In the genomic region with DNA sequence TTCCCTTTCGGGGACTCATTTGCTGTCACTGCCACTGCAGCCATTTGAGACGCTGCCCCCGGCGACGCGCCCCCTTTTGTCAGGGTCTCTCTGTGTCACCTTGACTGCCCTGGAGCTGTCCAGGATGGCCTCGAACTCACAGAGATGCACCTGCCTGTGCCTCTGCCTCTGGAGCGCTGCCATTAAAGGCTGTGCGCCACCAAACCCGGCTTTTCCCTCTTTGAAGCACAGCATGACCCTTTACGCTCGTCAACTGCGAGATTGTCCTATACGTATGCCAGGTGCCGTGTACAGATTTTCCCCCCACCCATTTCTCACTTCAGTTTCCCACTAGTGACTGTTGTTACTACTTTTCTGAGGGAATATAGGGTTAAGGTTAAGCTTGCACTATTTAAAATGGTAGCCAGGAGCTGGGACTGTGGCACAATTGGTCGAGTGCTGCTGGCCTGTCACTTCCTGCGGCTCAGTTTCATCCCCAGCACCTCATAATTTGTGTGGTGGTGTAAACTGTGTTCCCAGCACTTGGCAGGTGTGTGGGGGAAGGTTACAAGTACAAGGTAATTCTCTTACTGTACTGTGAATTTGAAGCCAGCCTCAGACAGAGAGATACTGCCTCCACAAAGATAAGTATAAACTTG, we compare ENCODE assay signal across 8 mouse cellular contexts. TPM values are rescaled to one million over a fixed set of nuclear protein-coding genes. Genes with fewer than 3 reads are reported as not detected.
DNase-seq lines count a peak whose midpoint lies in the region; ATAC-seq and TF ChIP-seq lines count a peak whose summit lies in the region.

No protein-coding gene starts in this region.

- no peak for TF ChIP-seq CTCF in layer of hippocampus, adult 2 months (conservative IDR thresholded peaks at IDR 0.05)

- H3K79me2 ChIP-seq in myocyte (ENCODE audit: control insufficient read depth, insufficient read depth) = peaks cover 21% of the 10 kb centered on the region

- H3K36me3 ChIP-seq in forebrain, embryonic 11.5 days (ENCODE audit: control insufficient read depth, insufficient read depth, low read length) = no peaks in the 10 kb centered on the region
- H3K36me3 ChIP-seq in myocyte (ENCODE audit: control insufficient read depth, insufficient read depth) = peaks cover 5% of the 10 kb centered on the region

- H3K27me3 ChIP-seq in forebrain, embryonic 11.5 days (ENCODE audit: control insufficient read depth, insufficient read depth, low read length) = no peaks in the 10 kb centered on the region
- H3K27me3 ChIP-seq in myocyte (ENCODE audit: control insufficient read depth, insufficient read depth, insufficient read length) = no peaks in the 10 kb centered on the region

- H3K4me1 ChIP-seq in forebrain, embryonic 11.5 days (replicated peaks; ENCODE audit: control insufficient read depth, insufficient read depth, low read length) = peaks cover 7% of the 10 kb centered on the region

- no peak for DNase-seq in layer of hippocampus, adult 2 months (ENCODE audit: low spot score in 2 of 2)
- DNase-seq in layer of hippocampus, postnatal 36 days = no peak
- DNase-seq in ZHBTc4 (ENCODE audit: low read depth, low spot score) = peak; percentile 62
- DNase-seq in forebrain, embryonic 11.5 days (ENCODE audit: low spot score) = peak; percentile 61
- DNase-seq in kidney, postnatal 10 days = peak; percentile 40
- no peak for DNase-seq in layer of hippocampus, adult 11-12 months (ENCODE audit: low spot score)
- no peak for DNase-seq in frontal cortex, postnatal 14 days (ENCODE audit: low spot score in 2 of 2)

- H3K4me2 ChIP-seq in forebrain, embryonic 11.5 days (ENCODE audit: low read depth, low read length, severe bottlenecking) = peak overlapping the region; percentile 62
- H3K4me2 ChIP-seq in myocyte (ENCODE audit: low read depth) = peak overlapping the region; percentile 99

- H3K4me3 ChIP-seq in layer of hippocampus, adult 2 months = peak overlapping the region; percentile 97
- peak overlapping the region; percentile 96 for H3K4me3 ChIP-seq in forebrain, embryonic 11.5 days (ENCODE audit: low read depth, low read length)
- H3K4me3 ChIP-seq in myocyte = peak overlapping the region; percentile 86

- H3ac ChIP-seq in myocyte (ENCODE audit: control insufficient read depth, insufficient read length) = peak overlapping the region; percentile 53

- ATAC-seq in forebrain, embryonic 11.5 days (replicated peaks; ENCODE audit: low FRiP score) = 0 out of 2 replicates have a peak, but pooled peaks have one; percentile 2

- no peak for TF ChIP-seq POLR2A in myocyte (IDR thresholded peaks at IDR 0.05; ENCODE audit: insufficient read length, low read depth)

- H3K9ac ChIP-seq in forebrain, embryonic 11.5 days (ENCODE audit: low read length) = peak overlapping the region; percentile 77

- H3K9me3 ChIP-seq in forebrain, embryonic 11.5 days (ENCODE audit: control insufficient read depth, low read length) = no peaks in the 10 kb centered on the region

- H3K27ac ChIP-seq in layer of hippocampus, adult 2 months = peak overlapping the region; percentile 86
- no peak overlapping the region for H3K27ac ChIP-seq in forebrain, embryonic 11.5 days (ENCODE audit: low read depth, low read length)

- WGBS in forebrain, embryonic 11.5 days = 11% methylated on average over 17 of the region's 17 CpGs

TF ChIP-seq in myocyte, 11 proteins besides CTCF, POLR2A, EP300 and RAD21:
- no peak for TF ChIP-seq TCF3 (IDR thresholded peaks at IDR 0.05; ENCODE audit: insufficient read length, low read depth)
- TF ChIP-seq E2F4 (IDR thresholded peaks at IDR 0.05; ENCODE audit: insufficient read depth) = no peak
- TF ChIP-seq REST (IDR thresholded peaks at IDR 0.05; ENCODE audit: insufficient read depth, insufficient read length) = no peak
- TF ChIP-seq MYOD1 (IDR thresholded peaks at IDR 0.05; ENCODE audit: control insufficient read depth in 1 of 3, insufficient read length in 2 of 3, low read depth in 2 of 3) = no peak
- no peak for TF ChIP-seq CEBPB (IDR thresholded peaks at IDR 0.05; ENCODE audit: insufficient read depth, poor library complexity, severe bottlenecking)
- TF ChIP-seq POLR2AphosphoS2 (IDR thresholded peaks at IDR 0.05; ENCODE audit: insufficient read length, low read depth) = no peak
- TF ChIP-seq TCF12 (IDR thresholded peaks at IDR 0.05; ENCODE audit: insufficient read depth, poor library complexity, severe bottlenecking) = no peak
- TF ChIP-seq MYOG (IDR thresholded peaks at IDR 0.05; ENCODE audit: control insufficient read depth in 1 of 3, insufficient read depth in 1 of 3, insufficient read length in 2 of 3, low read depth in 2 of 3) = no peak
- TF ChIP-seq USF1 (IDR thresholded peaks at IDR 0.05; ENCODE audit: low read depth) = no peak

RNA-seq across cellular contexts. Expression of a gene that starts 0.7 kb away (rescaled TPM):
- 10 to 100 TPM; 40.9 to 42.6 TPM for total RNA-seq in layer of hippocampus, adult 2 months (2021)
- total RNA-seq in layer of hippocampus, postnatal 36 days (2021) = 10 to 100 TPM; 38.0 to 40.0 TPM
- polyA plus RNA-seq in forebrain, embryonic 11.5 days (2014; fragmentation: Nextera tagmentation; extraction: Ambion mirVana) = 57.1 and 58.2 TPM in 2 replicates
- 43.7 TPM for polyA plus RNA-seq in myocyte (2012; fragmentation: generic; extraction: Trizol)

RNA-seq across cellular contexts. Expression of a gene that starts 7.5 kb away (rescaled TPM):
- 100 to 1,000 TPM; 238 to 248 TPM for total RNA-seq in layer of hippocampus, adult 2 months (2021)
- total RNA-seq in layer of hippocampus, postnatal 36 days (2021) = 100 to 1,000 TPM; 238 to 245 TPM
- polyA plus RNA-seq in forebrain, embryonic 11.5 days (2014; fragmentation: Nextera tagmentation; extraction: Ambion mirVana) = 109 and 110 TPM in 2 replicates
- 220 TPM for polyA plus RNA-seq in myocyte (2012; fragmentation: generic; extraction: Trizol)

RNA-seq across cellular contexts. Expression of a gene that starts 20.6 kb away (rescaled TPM):
- 100 to 1,000 TPM; 727 to 730 TPM for total RNA-seq in layer of hippocampus, adult 2 months (2021)
- 100 to 1,000 TPM; 813 to 849 TPM for total RNA-seq in layer of hippocampus, postnatal 36 days (2021)
- 1,518 and 1,534 TPM in 2 replicates for polyA plus RNA-seq in forebrain, embryonic 11.5 days (2014; fragmentation: Nextera tagmentation; extraction: Ambion mirVana)
- 585 TPM for polyA plus RNA-seq in myocyte (2012; fragmentation: generic; extraction: Trizol)

RNA-seq across cellular contexts. Expression of a gene that starts 44.5 kb away (rescaled TPM):
- 100 to 1,000 TPM; 103 to 104 TPM for total RNA-seq in layer of hippocampus, adult 2 months (2021)
- 100 to 1,000 TPM; 117 to 122 TPM for total RNA-seq in layer of hippocampus, postnatal 36 days (2021)
- polyA plus RNA-seq in forebrain, embryonic 11.5 days (2014; fragmentation: Nextera tagmentation; extraction: Ambion mirVana) = 98.4 and 105 TPM in 2 replicates
- polyA plus RNA-seq in myocyte (2012; fragmentation: generic; extraction: Trizol) = 82.3 TPM

RNA-seq across cellular contexts. Expression of a gene that starts 46.8 kb away (rescaled TPM):
- 100 to 1,000 TPM in 1 of 2 experiments, 10 to 100 TPM in 1; 91.4 to 102 TPM for total RNA-seq in layer of hippocampus, adult 2 months (2021)
- total RNA-seq in layer of hippocampus, postnatal 36 days (2021) = 10 to 100 TPM; 85.8 to 88.9 TPM
- 373 and 388 TPM in 2 replicates for polyA plus RNA-seq in forebrain, embryonic 11.5 days (2014; fragmentation: Nextera tagmentation; extraction: Ambion mirVana)
- 52.0 TPM for polyA plus RNA-seq in myocyte (2012; fragmentation: generic; extraction: Trizol)

Comparison
In these comparisons a context has a peak if more than half of its experiments do, and no peak if none do; other contexts are left out.
1. DNase-seq: peak in ZHBTc4 (single experiment), forebrain, embryonic 11.5 days (single experiment) and kidney, postnatal 10 days (single experiment); none in layer of hippocampus, adult 2 months (0 of 2), layer of hippocampus, postnatal 36 days (0 of 2), layer of hippocampus, adult 11-12 months (single experiment) and frontal cortex, postnatal 14 days (0 of 2).
2. Peak in every context shown above with its lines, with median percentiles within 50 percentile points of each other: H3K4me3 ChIP-seq.